Mouse (Mus musculus) B cell, adult 67 days (primary cell): ENCODE data around the gene Tmem143. TPM values are rescaled to one million over a fixed set of nuclear protein-coding genes. Genes with fewer than 3 reads are reported as not detected.

ENCODE experiments used
- total RNA-seq, 2 experiments: library from RNA; stranded (reverse); gene quantifications; 4 replicates each; pipeline ENCODE4 v1.2.4; 2023

Tmem143 gene
- total RNA-seq, result 10 to 100 TPM in 1 of 2 experiments, 1 to 10 TPM in 1; 7.6 to 10.8 TPM

GRCm38 (mm10) chr7:45896517-45897257 lies at the start of gene Tmem143, which contains the start of gene Syngr4:
TSS of gene Tmem143 (plus strand) at chr7:45896941.
TSS of gene Syngr4 (minus strand) at chr7:45896714.

GRCm38 (mm10) chr7:45872624-45873023 lies 24.1 kb upstream of the Tmem143 start, which contains the start of gene Kdelr1:
TSS of gene Kdelr1 (plus strand) at chr7:45872772.

GRCm38 (mm10) chr7:45878278-45878677 lies 18.5 kb upstream of the Tmem143 start, which contains the start of gene Grin2d:
TSS of gene Grin2d (minus strand) at chr7:45878378.

GRCm38 (mm10) chr7:45921242-45921621 lies 24.5 kb downstream of the Tmem143 start, which contains the start of gene Emp3:
TSS of gene Emp3 (minus strand) at chr7:45921404.

GRCm38 (mm10) chr7:45923762-45924428 lies 27.2 kb downstream of the Tmem143 start, which contains the start of gene Ccdc114:
TSS of gene Ccdc114 (plus strand) at chr7:45924072.

Other genes starting within 250 kb of the Tmem143 start
- not detected for gene Fut2, start 230.5 kb upstream of the Tmem143 start, total RNA-seq
- not detected for gene Ntn5, start 212.9 kb upstream of the Tmem143 start, total RNA-seq
- gene Sec1, start 202.5 kb upstream of the Tmem143 start, total RNA-seq, result not detected
- not detected for gene Car11, start 197.1 kb upstream of the Tmem143 start, total RNA-seq
- gene Dbp, start 191.9 kb upstream of the Tmem143 start, total RNA-seq, result 10 to 100 TPM; 18.5 to 23.3 TPM
- gene Rpl18, start 181.5 kb upstream of the Tmem143 start, total RNA-seq, result 1,000 to 10,000 TPM; 1,959 to 2,082 TPM
- gene Sphk2, start 178.9 kb upstream of the Tmem143 start, total RNA-seq, result 10 to 100 TPM; 33.4 to 41.2 TPM
- gene Fam83e, start 175.7 kb upstream of the Tmem143 start, total RNA-seq, result under 1 TPM; 0.42 to 0.99 TPM
- not detected for gene Spaca4, start 171.1 kb upstream of the Tmem143 start, total RNA-seq
- gene Lmtk3, start 113.2 kb upstream of the Tmem143 start, total RNA-seq, result under 1 TPM in 1 of 2 experiments, not detected in 1; 0.26 TPM
- gene Sult2b1, start 112.3 kb upstream of the Tmem143 start, total RNA-seq, result not detected
- 100 to 1,000 TPM; 108 to 146 TPM for gene Cyth2, start 82.4 kb upstream of the Tmem143 start, total RNA-seq
- 1 to 10 TPM; 2.3 to 3.3 TPM for gene Kcnj14, start 72.2 kb upstream of the Tmem143 start, total RNA-seq
- 10 to 100 TPM; 27.9 to 32.7 TPM for gene Grwd1, start 66.0 kb upstream of the Tmem143 start, total RNA-seq
- gene Kdelr1, start 24.2 kb upstream of the Tmem143 start, total RNA-seq, result 10 to 100 TPM; 60.0 to 71.8 TPM
- under 1 TPM; 0.38 to 0.47 TPM for gene Grin2d, start 18.6 kb upstream of the Tmem143 start, total RNA-seq
- gene Syngr4, start 227 bp upstream of the Tmem143 start, total RNA-seq, result not detected
- gene Emp3, start 24.5 kb downstream of the Tmem143 start, total RNA-seq, result 100 to 1,000 TPM; 199 to 219 TPM
- 1 to 10 TPM; 6.3 TPM for gene Ccdc114, start 27.1 kb downstream of the Tmem143 start, total RNA-seq
- gene Abcc6, start 133.4 kb downstream of the Tmem143 start, total RNA-seq, result not detected
- 10 to 100 TPM; 41.5 to 43.6 TPM for gene Nomo1, start 136.8 kb downstream of the Tmem143 start, total RNA-seq
- not detected for gene Kcnj11, start 203.8 kb downstream of the Tmem143 start, total RNA-seq